Mouse (Mus musculus) kidney, postnatal 4 days (tissue): ENCODE data around the gene Dhx16.

ENCODE experiments used
- DNase-seq, 2 experiments: peaks; one replicate each; pipeline ENCODE4 v3.0.0; 2021; ENCODE audit warnings: mixed read lengths in 2 of 2

Dhx16 gene

GRCm38 (mm10) chr17:35860831-35861197 lies 18.8 kb upstream of the Dhx16 start:
- no peak for DNase-seq

GRCm38 (mm10) chr17:35861198-35861857 lies 18.3 kb upstream of the Dhx16 start, which contains the start of gene Nrm:
Gene Nrm, plus strand, starts transcription at chr17:35861318.
- DNase-seq, result peak; percentile 92 to 95

GRCm38 (mm10) chr17:35864832-35865353 lies 14.7 kb upstream of the Dhx16 start:
- peak in 1 of 2 experiments; percentile 18 for DNase-seq

- DNase-seq, result peak; percentile 86 to 90
Observed at GRCm38 (mm10) chr17:35865481-35866280, 13.9 kb upstream of the Dhx16 start, which contains the start of gene Ppp1r18. Gene Ppp1r18, plus strand, starts transcription at chr17:35865593.

- DNase-seq, result peak; percentile 77 to 83
Observed at GRCm38 (mm10) chr17:35866281-35866831, 13.3 kb upstream of the Dhx16 start.

GRCm38 (mm10) chr17:35866911-35867890 lies 12.4 kb upstream of the Dhx16 start:
- peak; percentile 44 to 64 for DNase-seq

GRCm38 (mm10) chr17:35868165-35868820 lies 11.3 kb upstream of the Dhx16 start:
- peak; percentile 33 to 60 for DNase-seq

- DNase-seq, result no peak
Observed at GRCm38 (mm10) chr17:35868961-35869345, 10.7 kb upstream of the Dhx16 start.

GRCm38 (mm10) chr17:35869346-35870067 lies 10.1 kb upstream of the Dhx16 start:
- DNase-seq, result peak; percentile 53 to 67

- peak; percentile 62 to 79 for DNase-seq
Observed at GRCm38 (mm10) chr17:35870151-35870883, 9.3 kb upstream of the Dhx16 start.

- DNase-seq, result peak; percentile 62 to 70
Observed at GRCm38 (mm10) chr17:35870884-35871696, 8.5 kb upstream of the Dhx16 start.

- peak; percentile 94 for DNase-seq
Observed at GRCm38 (mm10) chr17:35873774-35874519, 5.7 kb upstream of the Dhx16 start.

GRCm38 (mm10) chr17:35874721-35875120 lies 4.9 kb upstream of the Dhx16 start:
- DNase-seq, result peak in 1 of 2 experiments; percentile 35

GRCm38 (mm10) chr17:35882924-35883323 lies 3.3 kb downstream of the Dhx16 start:
- DNase-seq, result no peak

- no peak for DNase-seq
Observed at GRCm38 (mm10) chr17:35883777-35884176, 4.2 kb downstream of the Dhx16 start.

GRCm38 (mm10) chr17:35887725-35888124 lies 8.1 kb downstream of the Dhx16 start:
- no peak for DNase-seq

GRCm38 (mm10) chr17:35896781-35897643 lies 17.4 kb downstream of the Dhx16 start, which contains the start of gene 2310061I04Rik:
Gene 2310061I04Rik, minus strand, starts transcription at chr17:35897431.
- DNase-seq, result peak; percentile 92 to 95
